Mouse (Mus musculus) skeletal muscle tissue, postnatal 0 days (tissue): ENCODE data around the gene Txk. TPM values are rescaled to one million over a fixed set of nuclear protein-coding genes. Genes with fewer than 3 reads are reported as not detected.

ENCODE experiments used
- polyA plus RNA-seq: library from polyadenylated mRNA; unstranded; fragments of >200 nt; fragmentation: Nextera tagmentation; extraction: Ambion mirVana; gene quantifications from 2 replicates; pipeline ENCODE4 v1.2.1, GENCODE M21; 2015

Txk gene
- 0.05 TPM in 1 of 2 replicates, not detected in the other for polyA plus RNA-seq

DNA sequence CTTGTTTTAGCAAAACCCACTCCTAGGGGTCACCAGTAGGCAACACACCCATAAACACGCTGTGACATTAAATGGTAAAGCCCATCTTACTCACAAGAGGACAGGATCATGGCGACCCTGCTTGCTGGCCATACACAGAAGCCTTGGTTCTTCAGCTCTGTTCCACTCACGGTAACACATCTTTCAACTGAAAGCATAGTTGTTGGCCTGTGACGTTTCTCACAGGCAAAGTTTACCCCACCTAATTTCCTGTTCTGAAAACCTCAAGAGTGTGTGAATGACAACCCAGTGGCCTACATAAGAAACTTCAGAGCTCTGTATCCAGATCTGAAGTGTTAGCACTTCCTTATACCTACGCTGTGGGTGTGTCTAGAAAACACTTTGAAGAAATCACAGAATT is at the start of gene Txk:
Txk (minus strand) TSS at position 193 of the 400 bp plus-strand sequence.

DNA sequence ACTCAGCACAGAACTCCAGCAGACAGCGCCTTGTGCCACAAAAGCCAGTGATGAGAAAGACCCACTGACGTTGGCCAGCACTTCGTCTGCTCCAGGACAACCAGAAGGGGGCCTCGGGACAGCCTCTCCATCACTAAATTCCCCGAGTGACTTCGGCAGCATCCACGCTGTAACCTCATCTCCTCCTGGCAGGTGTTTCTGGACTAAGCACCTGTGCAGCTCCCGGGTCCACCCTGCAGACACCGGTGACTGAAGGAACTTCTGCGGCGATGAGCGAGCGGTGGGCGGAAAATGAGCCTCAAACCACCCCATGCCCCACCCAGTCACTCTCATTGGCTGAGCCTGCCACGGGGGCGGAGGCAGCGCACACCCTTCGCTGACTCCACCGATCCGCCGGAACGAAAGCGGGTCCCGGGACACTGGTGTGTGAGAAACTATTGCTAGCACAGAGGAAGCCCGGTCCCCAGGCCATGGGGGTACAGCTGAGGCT is 105.1 kb downstream of the Txk start, which contains the start of gene Nipal1:
Nipal1 (plus strand) TSS at position 378 of the 490 bp plus-strand sequence.

Other genes starting within 250 kb of the Txk start
- 0.26 and 0.31 TPM in 2 replicates for gene Corin, start 248.3 kb downstream of the Txk start, polyA plus RNA-seq
- gene Nfxl1, start 193.1 kb downstream of the Txk start, polyA plus RNA-seq = 6.3 and 6.4 TPM in 2 replicates
- gene Zar1, start 171.5 kb downstream of the Txk start, polyA plus RNA-seq = 0.09 TPM in 1 of 2 replicates, not detected in the other
- 0.12 TPM in 1 of 2 replicates, not detected in the other for gene Gm5868, start 165.2 kb downstream of the Txk start, polyA plus RNA-seq
- gene Cnga1, start 108.5 kb downstream of the Txk start, polyA plus RNA-seq = not detected in 2 replicates
- 0.64 and 2.2 TPM in 2 replicates for gene Nipal1, start 105.0 kb downstream of the Txk start, polyA plus RNA-seq
- gene Tec, start 115.7 kb upstream of the Txk start, polyA plus RNA-seq = 3.6 and 3.9 TPM in 2 replicates
- gene Slain2, start 161.5 kb upstream of the Txk start, polyA plus RNA-seq = 22.6 and 23.1 TPM in 2 replicates
- gene Gm10135, start 221.9 kb upstream of the Txk start, polyA plus RNA-seq = not detected in 2 replicates